Mouse (Mus musculus): ENCODE data around the gene Ccdc85b. TPM values are rescaled to one million over a fixed set of nuclear protein-coding genes. Genes with fewer than 3 reads are reported as not detected.

The Ccdc85b gene
- polyA plus RNA-seq, 1 experiment from 2014 or later: 15.0 TPM

GRCm38 (mm10) chr19:5429219-5429618, 28.5 kb downstream of the Ccdc85b start:
- H3K4me2 ChIP-seq: no peak overlapping the region
- no peak overlapping the region for H3K4me3 ChIP-seq (replicated peaks)
- peaks cover 15% of the 10 kb centered on the region for H3K36me3 ChIP-seq
- no peak for ATAC-seq (ENCODE audit: low FRiP score)
- no peaks in the 10 kb centered on the region for H3K9me3 ChIP-seq (replicated peaks)
- H3K4me1 ChIP-seq: peaks cover 41% of the 10 kb centered on the region
- 92% methylated on average over 4 of the region's 4 CpGs for WGBS
- H3K27ac ChIP-seq (replicated peaks): no peak overlapping the region
- H3K27me3 ChIP-seq (replicated peaks): no peaks in the 10 kb centered on the region
- no peak overlapping the region for H3K9ac ChIP-seq (replicated peaks)

GRCm38 (mm10) chr19:5428083-5428482, 29.6 kb downstream of the Ccdc85b start:
- no peak overlapping the region for H3K4me2 ChIP-seq
- peaks cover 40% of the 10 kb centered on the region for H3K4me1 ChIP-seq
- H3K9me3 ChIP-seq (replicated peaks): no peaks in the 10 kb centered on the region
- peaks cover 15% of the 10 kb centered on the region for H3K36me3 ChIP-seq
- H3K4me3 ChIP-seq (replicated peaks): no peak overlapping the region
- no peak overlapping the region for H3K27ac ChIP-seq (replicated peaks)
- no peak overlapping the region for H3K9ac ChIP-seq (replicated peaks)
- H3K27me3 ChIP-seq (replicated peaks): no peaks in the 10 kb centered on the region
- ATAC-seq (ENCODE audit: low FRiP score): no peak
- WGBS: 88% methylated on average over 2 of the region's 2 CpGs

- Histone ChIP-seq H3K36me3 (peaks cover 25% of the 10 kb centered on the region), H3K4me2 (peak overlapping the region; percentile 90), H3K4me3 (replicated peaks) (peak overlapping the region; percentile 88), H3K9ac (replicated peaks) (no peak overlapping the region), H3K27ac (replicated peaks) (no peak overlapping the region), H3K4me1 (peaks cover 49% of the 10 kb centered on the region), H3K27me3 (replicated peaks) (no peaks in the 10 kb centered on the region), H3K9me3 (replicated peaks) (no peaks in the 10 kb centered on the region)
- 93% methylated on average over 13 of the region's 13 CpGs for WGBS
- ATAC-seq (ENCODE audit: low FRiP score): no peak
Observed at GRCm38 (mm10) chr19:5426640-5427290, 30.9 kb downstream of the Ccdc85b start.

- no peaks in the 10 kb centered on the region for H3K27me3 ChIP-seq (replicated peaks)
- ATAC-seq (ENCODE audit: low FRiP score): no peak
- H3K4me1 ChIP-seq: peaks cover 53% of the 10 kb centered on the region
Observed at GRCm38 (mm10) chr19:5425906-5426565, 31.7 kb downstream of the Ccdc85b start.

GRCm38 (mm10) chr19:5424782-5425741, 32.6 kb downstream of the Ccdc85b start, which contains the start of the genes Drap1 and AI837181:
Gene Drap1 (minus strand): TSS chr19:5424979.
Gene AI837181 (plus strand): TSS chr19:5425144.
- peak; percentile 94 for ATAC-seq (ENCODE audit: low FRiP score)
- Histone ChIP-seq H3K27me3 (replicated peaks) (no peaks in the 10 kb centered on the region), H3K9ac (replicated peaks) (peak within 1 kb of the TSS; percentile 93), H3K9me3 (replicated peaks) (no peaks in the 10 kb centered on the region), H3K4me2 (peak within 1 kb of the TSS; percentile 90), H3K27ac (replicated peaks) (peak within 1 kb of the TSS; percentile 95), H3K4me1 (peaks cover 53% of the 10 kb centered on the region), H3K36me3 (peaks cover 41% of the 10 kb centered on the region), H3K4me3 (replicated peaks) (peak within 1 kb of the TSS; percentile 88)
- under 1% methylated on average over 75 of the region's 87 CpGs for WGBS

More at GRCm38 (mm10) chr19:5425906-5426565, 31.7 kb downstream of the Ccdc85b start:
- H3K9me3 ChIP-seq (replicated peaks): no peaks in the 10 kb centered on the region
- peak overlapping the region; percentile 90 for H3K4me2 ChIP-seq
- WGBS: 90% methylated on average over 18 of the region's 18 CpGs
- H3K9ac ChIP-seq (replicated peaks): peak overlapping the region; percentile 93
- H3K27ac ChIP-seq (replicated peaks): peak overlapping the region; percentile 95
- H3K4me3 ChIP-seq (replicated peaks): peak overlapping the region; percentile 88
- peaks cover 32% of the 10 kb centered on the region for H3K36me3 ChIP-seq

GRCm38 (mm10) chr19:5424092-5424781, 33.5 kb downstream of the Ccdc85b start:
- H3K4me1 ChIP-seq: peaks cover 53% of the 10 kb centered on the region

GRCm38 (mm10) chr19:5423561-5423960, 34.1 kb downstream of the Ccdc85b start:
- Histone ChIP-seq H3K9me3 (replicated peaks) (no peaks in the 10 kb centered on the region), H3K27ac (replicated peaks) (peak overlapping the region; percentile 95), H3K4me1 (peaks cover 53% of the 10 kb centered on the region), H3K36me3 (peaks cover 46% of the 10 kb centered on the region), H3K9ac (replicated peaks) (peak overlapping the region; percentile 89), H3K4me2 (peak overlapping the region; percentile 90), H3K27me3 (replicated peaks) (no peaks in the 10 kb centered on the region), H3K4me3 (replicated peaks) (peak overlapping the region; percentile 88)
- WGBS: 67% methylated on average over 12 of the region's 12 CpGs
- ATAC-seq (ENCODE audit: low FRiP score): no peak

More at GRCm38 (mm10) chr19:5424092-5424781, 33.5 kb downstream of the Ccdc85b start:
- Histone ChIP-seq H3K27ac (replicated peaks) (peak overlapping the region; percentile 95), H3K4me3 (replicated peaks) (peak overlapping the region; percentile 88), H3K36me3 (peaks cover 46% of the 10 kb centered on the region), H3K27me3 (replicated peaks) (no peaks in the 10 kb centered on the region), H3K9me3 (replicated peaks) (no peaks in the 10 kb centered on the region), H3K9ac (replicated peaks) (peak overlapping the region; percentile 89), H3K4me2 (peak overlapping the region; percentile 90)
- ATAC-seq (ENCODE audit: low FRiP score): peak; percentile 66
- WGBS: under 1% methylated on average over 39 of the region's 48 CpGs

GRCm38 (mm10) chr19:5422895-5423443, 34.7 kb downstream of the Ccdc85b start:
- Histone ChIP-seq H3K9ac (replicated peaks) (peak overlapping the region; percentile 89), H3K36me3 (peaks cover 46% of the 10 kb centered on the region), H3K9me3 (replicated peaks) (no peaks in the 10 kb centered on the region), H3K4me1 (peaks cover 49% of the 10 kb centered on the region), H3K4me2 (peak overlapping the region; percentile 90), H3K27me3 (replicated peaks) (no peaks in the 10 kb centered on the region), H3K4me3 (replicated peaks) (peak overlapping the region; percentile 88), H3K27ac (replicated peaks) (no peak overlapping the region)
- no peak for ATAC-seq (ENCODE audit: low FRiP score)
- 70% methylated on average over 9 of the region's 9 CpGs for WGBS

- Histone ChIP-seq H3K9ac (replicated peaks) (no peak overlapping the region), H3K27ac (replicated peaks) (no peak overlapping the region), H3K36me3 (peaks cover 48% of the 10 kb centered on the region), H3K4me1 (peaks cover 44% of the 10 kb centered on the region), H3K27me3 (replicated peaks) (no peaks in the 10 kb centered on the region), H3K4me3 (replicated peaks) (no peak overlapping the region), H3K4me2 (no peak overlapping the region), H3K9me3 (replicated peaks) (no peaks in the 10 kb centered on the region)
- no peak for ATAC-seq (ENCODE audit: low FRiP score)
- WGBS: 95% methylated on average over 10 of the region's 10 CpGs
Observed at GRCm38 (mm10) chr19:5422267-5422666, 35.4 kb downstream of the Ccdc85b start.

- ATAC-seq (ENCODE audit: low FRiP score): no peak
- Histone ChIP-seq H3K27ac (replicated peaks) (no peak overlapping the region), H3K9ac (replicated peaks) (no peak overlapping the region), H3K4me3 (replicated peaks) (no peak overlapping the region), H3K4me1 (peaks cover 40% of the 10 kb centered on the region), H3K4me2 (no peak overlapping the region), H3K9me3 (replicated peaks) (no peaks in the 10 kb centered on the region), H3K27me3 (replicated peaks) (no peaks in the 10 kb centered on the region), H3K36me3 (peaks cover 43% of the 10 kb centered on the region)
- 90% methylated on average over 5 of the region's 5 CpGs for WGBS
Observed at GRCm38 (mm10) chr19:5421784-5422183, 35.9 kb downstream of the Ccdc85b start.
